Mouse (Mus musculus): ENCODE results near the gene Mybbp1a. TPM values are rescaled to one million over a fixed set of nuclear protein-coding genes. Genes with fewer than 3 reads are reported as not detected.

Mybbp1a gene
- polyA plus RNA-seq, 1 experiment = 52.5 TPM

GRCm38 (mm10) chr11:72401068-72401467 is 40.1 kb upstream of the Mybbp1a start:
- no peaks in the 10 kb centered on the region for H3K27me3 ChIP-seq (ENCODE audit: control insufficient read depth, insufficient read depth, low read length)
- no peak for TF ChIP-seq CTCF (IDR thresholded peaks at IDR 0.05; ENCODE audit: borderline replicate concordance, insufficient read depth, low read depth, low read length)
- no peak for TF ChIP-seq POLR2A (IDR thresholded peaks at IDR 0.05; ENCODE audit: borderline replicate concordance, insufficient read depth, low read length)
- no peak overlapping the region for H3K4me3 ChIP-seq (replicated peaks; ENCODE audit: insufficient read depth, low read depth, low read length)
- no peak for DNase-seq
- H3K4me1 ChIP-seq (ENCODE audit: control insufficient read depth, insufficient read depth, low read length) = no peaks in the 10 kb centered on the region
- 94% methylated on average over 12 of the region's 12 CpGs for WGBS
- no peak overlapping the region for H3K27ac ChIP-seq (ENCODE audit: insufficient read depth, low read length)

DNA sequence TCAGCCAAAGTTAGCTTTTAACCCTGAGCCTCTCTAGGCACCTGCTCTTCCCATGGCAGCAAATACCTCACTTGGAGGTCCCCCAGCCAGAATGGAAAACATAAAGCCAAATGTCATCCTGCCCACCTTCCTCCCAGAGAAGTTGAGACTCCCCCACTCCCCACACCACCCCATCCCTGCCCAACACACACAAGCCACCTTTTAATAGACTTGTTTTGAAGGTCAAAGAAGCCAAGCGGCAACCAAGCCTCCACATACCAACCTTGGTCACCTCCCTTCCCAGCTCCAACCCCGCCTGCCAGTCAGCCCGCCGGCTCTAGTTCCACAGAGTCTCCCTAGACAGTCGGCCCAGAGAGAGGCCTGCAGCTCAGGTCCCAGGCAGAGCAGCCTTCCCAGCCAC is 39.1 kb upstream of the Mybbp1a start:
- Histone ChIP-seq H3K4me1 (ENCODE audit: control insufficient read depth, insufficient read depth, low read length) (no peaks in the 10 kb centered on the region), H3K27ac (ENCODE audit: insufficient read depth, low read length) (no peak overlapping the region), H3K27me3 (ENCODE audit: control insufficient read depth, insufficient read depth, low read length) (no peaks in the 10 kb centered on the region), H3K4me3 (replicated peaks; ENCODE audit: insufficient read depth, low read depth, low read length) (no peak overlapping the region)
- DNase-seq = no peak
- TF ChIP-seq CTCF (IDR thresholded peaks at IDR 0.05; ENCODE audit: borderline replicate concordance, insufficient read depth, low read depth, low read length) = no peak
- TF ChIP-seq POLR2A (IDR thresholded peaks at IDR 0.05; ENCODE audit: borderline replicate concordance, insufficient read depth, low read length) = no peak
- 83% methylated on average over 5 of the region's 5 CpGs for WGBS

GRCm38 (mm10) chr11:72402969-72403368 is 38.2 kb upstream of the Mybbp1a start:
- no peak for TF ChIP-seq POLR2A (IDR thresholded peaks at IDR 0.05; ENCODE audit: borderline replicate concordance, insufficient read depth, low read length)
- TF ChIP-seq CTCF (IDR thresholded peaks at IDR 0.05; ENCODE audit: borderline replicate concordance, insufficient read depth, low read depth, low read length) = no peak
- DNase-seq = no peak
- no peaks in the 10 kb centered on the region for H3K27me3 ChIP-seq (ENCODE audit: control insufficient read depth, insufficient read depth, low read length)
- no peak overlapping the region for H3K4me3 ChIP-seq (replicated peaks; ENCODE audit: insufficient read depth, low read depth, low read length)
- H3K27ac ChIP-seq (ENCODE audit: insufficient read depth, low read length) = no peak overlapping the region
- WGBS = 81% methylated on average over 12 of the region's 12 CpGs
- H3K4me1 ChIP-seq (ENCODE audit: control insufficient read depth, insufficient read depth, low read length) = no peaks in the 10 kb centered on the region

DNA sequence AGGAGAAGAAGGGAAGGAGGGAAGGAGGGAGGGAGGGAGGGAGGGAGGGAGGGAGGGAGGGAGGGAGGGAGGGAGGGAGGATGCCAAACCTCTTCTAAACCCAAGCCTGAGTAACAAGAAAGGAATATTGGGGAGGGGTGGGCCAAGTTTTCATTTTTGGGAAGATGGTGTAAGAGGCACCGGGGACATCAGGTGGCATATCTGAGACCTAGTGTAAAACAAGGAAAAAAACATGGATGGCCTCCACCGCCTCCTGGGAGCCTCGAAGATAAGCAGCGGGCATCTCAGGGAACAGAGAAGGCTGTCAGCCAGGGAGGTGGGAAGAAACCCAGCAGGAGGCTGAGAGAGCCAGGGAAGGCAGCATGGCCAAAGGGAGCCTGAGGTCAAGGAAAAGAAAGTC is 35.6 kb upstream of the Mybbp1a start:
- TF ChIP-seq CTCF (IDR thresholded peaks at IDR 0.05; ENCODE audit: borderline replicate concordance, insufficient read depth, low read depth, low read length) (no peak), POLR2A (IDR thresholded peaks at IDR 0.05; ENCODE audit: borderline replicate concordance, insufficient read depth, low read length) (no peak)
- DNase-seq = no peak
- Histone ChIP-seq H3K4me1 (ENCODE audit: control insufficient read depth, insufficient read depth, low read length) (no peaks in the 10 kb centered on the region), H3K4me3 (replicated peaks; ENCODE audit: insufficient read depth, low read depth, low read length) (no peak overlapping the region), H3K27me3 (ENCODE audit: control insufficient read depth, insufficient read depth, low read length) (no peaks in the 10 kb centered on the region), H3K27ac (ENCODE audit: insufficient read depth, low read length) (no peak overlapping the region)
- 50% methylated on average over 4 of the region's 4 CpGs for WGBS

DNA sequence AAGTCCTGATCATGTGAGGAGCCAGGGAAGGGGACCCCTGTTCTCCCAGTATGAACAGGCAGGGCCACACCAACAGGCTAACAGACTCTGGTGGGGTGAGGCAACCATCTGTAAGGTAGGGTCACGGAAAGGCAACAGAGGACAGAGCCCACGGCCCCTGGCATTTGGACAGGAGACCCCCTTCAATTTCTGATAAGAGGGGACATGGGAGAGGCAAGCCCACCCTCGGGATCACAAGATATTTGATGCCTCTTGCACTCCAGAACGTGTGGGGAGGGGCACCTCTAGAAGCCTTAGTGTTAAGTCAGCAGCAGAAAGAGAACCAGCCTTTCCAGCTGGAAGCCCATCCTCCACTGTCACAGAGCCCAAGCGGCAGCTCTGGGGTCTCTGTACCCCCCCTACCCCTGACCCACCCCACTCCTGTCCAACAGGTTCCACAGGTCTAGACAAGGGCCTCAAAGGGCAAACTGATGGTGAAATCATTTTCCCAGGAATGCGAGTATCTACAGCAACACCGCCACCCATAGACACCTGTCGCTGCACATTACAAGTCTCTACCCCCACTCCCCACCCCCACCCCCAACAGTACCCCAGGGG is 35.0 kb upstream of the Mybbp1a start:
- no peaks in the 10 kb centered on the region for H3K4me1 ChIP-seq (ENCODE audit: control insufficient read depth, insufficient read depth, low read length)
- H3K4me3 ChIP-seq (replicated peaks; ENCODE audit: insufficient read depth, low read depth, low read length) = no peak overlapping the region
- DNase-seq = no peak
- H3K27ac ChIP-seq (ENCODE audit: insufficient read depth, low read length) = no peak overlapping the region
- no peak for TF ChIP-seq CTCF (IDR thresholded peaks at IDR 0.05; ENCODE audit: borderline replicate concordance, insufficient read depth, low read depth, low read length)
- no peak for TF ChIP-seq POLR2A (IDR thresholded peaks at IDR 0.05; ENCODE audit: borderline replicate concordance, insufficient read depth, low read length)
- WGBS = 74% methylated on average over 8 of the region's 8 CpGs
- no peaks in the 10 kb centered on the region for H3K27me3 ChIP-seq (ENCODE audit: control insufficient read depth, insufficient read depth, low read length)

GRCm38 (mm10) chr11:72407081-72407480 is 34.1 kb upstream of the Mybbp1a start:
- no peak for DNase-seq
- 32% methylated on average over 3 of the region's 3 CpGs for WGBS
- Histone ChIP-seq H3K4me1 (ENCODE audit: control insufficient read depth, insufficient read depth, low read length) (no peaks in the 10 kb centered on the region; the same call in 1 of the 2 replicates), H3K4me3 (replicated peaks; ENCODE audit: insufficient read depth, low read depth, low read length) (no peak overlapping the region), H3K27me3 (ENCODE audit: control insufficient read depth, insufficient read depth, low read length) (no peaks in the 10 kb centered on the region; the same call in 1 of the 2 replicates), H3K27ac (ENCODE audit: insufficient read depth, low read length) (no peak overlapping the region)
- TF ChIP-seq CTCF (IDR thresholded peaks at IDR 0.05; ENCODE audit: borderline replicate concordance, insufficient read depth, low read depth, low read length) = no peak

DNA sequence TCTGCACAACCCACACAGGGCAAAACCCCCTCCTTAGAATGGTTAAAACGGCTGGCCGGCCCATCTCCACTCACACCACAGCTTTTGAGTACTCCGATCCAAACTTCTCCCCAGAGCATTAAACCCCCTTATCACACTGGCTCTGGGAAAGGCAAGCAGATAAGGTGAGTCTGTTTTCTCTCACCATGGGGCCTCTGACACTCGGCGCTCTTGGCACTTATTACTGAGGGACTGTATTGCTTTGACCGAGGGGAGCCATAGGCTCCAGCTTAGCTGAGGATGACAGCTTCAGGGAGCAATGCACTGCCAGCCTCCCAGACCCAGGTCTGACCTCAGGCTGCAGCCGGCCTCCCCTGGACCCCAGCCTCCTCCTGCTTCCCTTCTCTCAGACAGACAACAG is 33.6 kb upstream of the Mybbp1a start:
- no peak for TF ChIP-seq CTCF (IDR thresholded peaks at IDR 0.05; ENCODE audit: borderline replicate concordance, insufficient read depth, low read depth, low read length)
- no peak for TF ChIP-seq POLR2A (IDR thresholded peaks at IDR 0.05; ENCODE audit: borderline replicate concordance, insufficient read depth, low read length)
- H3K4me3 ChIP-seq (replicated peaks; ENCODE audit: insufficient read depth, low read depth, low read length) = no peak overlapping the region
- 30% methylated on average over 7 of the region's 7 CpGs for WGBS
- H3K27me3 ChIP-seq (ENCODE audit: control insufficient read depth, insufficient read depth, low read length) = no peaks in the 10 kb centered on the region; the same call in 1 of the 2 replicates
- no peak for DNase-seq
- no peak overlapping the region for H3K27ac ChIP-seq (ENCODE audit: insufficient read depth, low read length)
- H3K4me1 ChIP-seq (ENCODE audit: control insufficient read depth, insufficient read depth, low read length) = no peaks in the 10 kb centered on the region; the same call in 1 of the 2 replicates

DNA sequence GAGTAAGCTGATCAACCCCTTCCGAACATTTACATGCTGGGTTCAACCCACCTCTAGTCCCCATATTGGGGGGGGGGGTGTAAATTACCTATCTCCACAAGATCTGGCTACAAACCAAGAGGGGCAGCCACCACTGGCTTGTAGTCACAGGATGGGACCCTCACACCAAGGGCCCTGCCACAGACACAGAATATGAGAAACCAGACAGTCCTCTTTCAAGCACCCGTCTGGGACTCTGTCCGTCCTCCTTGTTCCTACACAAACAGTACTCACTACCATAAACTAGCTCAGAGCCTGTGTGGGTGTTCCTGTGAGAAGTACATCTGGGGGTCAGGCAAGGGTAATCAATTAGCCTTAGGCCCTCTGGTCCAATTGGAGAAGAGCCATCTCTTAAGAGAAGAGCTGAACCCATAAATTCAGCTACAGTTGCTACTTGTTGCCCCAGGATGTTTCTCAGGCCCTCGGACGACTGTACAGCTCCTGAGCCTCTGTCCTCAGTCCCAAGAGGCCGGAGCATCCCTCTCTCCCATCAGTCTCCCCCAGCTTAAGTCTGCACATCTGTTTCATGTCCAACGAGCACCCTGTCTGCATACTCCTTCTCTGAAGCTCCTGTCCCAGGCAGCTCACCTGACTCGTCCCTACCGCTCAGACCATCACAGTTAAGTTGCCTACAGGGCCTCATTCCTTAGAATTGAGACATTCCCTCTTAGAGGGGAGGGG is 32.5 kb upstream of the Mybbp1a start:
- DNase-seq = no peak
- TF ChIP-seq POLR2A (IDR thresholded peaks at IDR 0.05; ENCODE audit: borderline replicate concordance, insufficient read depth, low read length) (no peak), CTCF (IDR thresholded peaks at IDR 0.05; ENCODE audit: borderline replicate concordance, insufficient read depth, low read depth, low read length) (no peak)

More for the DNA sequence above, 32.5 kb upstream of the Mybbp1a start:
- no peak overlapping the region for H3K27ac ChIP-seq (ENCODE audit: insufficient read depth, low read length)
- WGBS = 80% methylated on average over 9 of the region's 9 CpGs
- no peaks in the 10 kb centered on the region; the same call in 1 of the 2 replicates for H3K27me3 ChIP-seq (ENCODE audit: control insufficient read depth, insufficient read depth, low read length)
- no peaks in the 10 kb centered on the region; the same call in 1 of the 2 replicates for H3K4me1 ChIP-seq (ENCODE audit: control insufficient read depth, insufficient read depth, low read length)
- H3K4me3 ChIP-seq (replicated peaks; ENCODE audit: insufficient read depth, low read depth, low read length) = no peak overlapping the region
